Mouse (Mus musculus) A20 (cell line): ENCODE measurements around the gene Mrpl52.
A peak's percentile ranks its signal among the peaks of the same experiment; 100 is the strongest.

Source experiments
- DNase-seq: peaks from one replicate; pipeline ENCODE4 v3.0.0-alpha.2; 2011; ENCODE audit warnings: low read depth, low spot score

Mrpl52 gene

GRCm38 (mm10) chr14:54412000-54412576 is 14.6 kb upstream of the Mrpl52 start:
- DNase-seq, result peak; percentile 89

DNA sequence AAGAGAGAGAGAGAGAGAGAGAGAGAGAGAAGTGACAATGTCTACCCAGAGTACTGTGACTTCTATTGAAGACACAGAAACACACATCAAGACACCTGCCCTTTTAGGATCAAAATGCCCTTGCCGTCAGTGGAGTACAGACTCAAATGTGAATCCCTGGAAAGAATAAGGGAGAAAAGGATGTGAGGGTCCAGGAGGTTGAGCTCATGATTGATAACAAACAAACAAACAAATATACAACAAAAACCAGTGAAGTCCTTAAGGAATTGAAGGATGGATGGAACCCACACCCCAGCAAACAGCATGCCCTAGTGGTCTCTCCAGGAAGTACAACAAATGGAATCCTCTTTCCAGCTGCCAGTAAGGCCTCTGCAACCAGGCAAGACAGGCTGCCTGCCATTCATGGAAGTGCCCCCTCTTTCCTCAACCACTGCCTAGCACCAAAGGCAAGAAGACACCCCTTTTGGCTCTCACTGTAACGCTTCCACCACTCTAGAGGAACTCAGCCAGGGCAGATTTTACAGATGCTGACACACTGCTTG is 14.0 kb upstream of the Mrpl52 start:
- DNase-seq, result peak; percentile 75

- DNase-seq, result peak; percentile 71
These were observed 12.6 kb upstream of the Mrpl52 start for GRCm38 (mm10) chr14:54413877-54414700.

DNA sequence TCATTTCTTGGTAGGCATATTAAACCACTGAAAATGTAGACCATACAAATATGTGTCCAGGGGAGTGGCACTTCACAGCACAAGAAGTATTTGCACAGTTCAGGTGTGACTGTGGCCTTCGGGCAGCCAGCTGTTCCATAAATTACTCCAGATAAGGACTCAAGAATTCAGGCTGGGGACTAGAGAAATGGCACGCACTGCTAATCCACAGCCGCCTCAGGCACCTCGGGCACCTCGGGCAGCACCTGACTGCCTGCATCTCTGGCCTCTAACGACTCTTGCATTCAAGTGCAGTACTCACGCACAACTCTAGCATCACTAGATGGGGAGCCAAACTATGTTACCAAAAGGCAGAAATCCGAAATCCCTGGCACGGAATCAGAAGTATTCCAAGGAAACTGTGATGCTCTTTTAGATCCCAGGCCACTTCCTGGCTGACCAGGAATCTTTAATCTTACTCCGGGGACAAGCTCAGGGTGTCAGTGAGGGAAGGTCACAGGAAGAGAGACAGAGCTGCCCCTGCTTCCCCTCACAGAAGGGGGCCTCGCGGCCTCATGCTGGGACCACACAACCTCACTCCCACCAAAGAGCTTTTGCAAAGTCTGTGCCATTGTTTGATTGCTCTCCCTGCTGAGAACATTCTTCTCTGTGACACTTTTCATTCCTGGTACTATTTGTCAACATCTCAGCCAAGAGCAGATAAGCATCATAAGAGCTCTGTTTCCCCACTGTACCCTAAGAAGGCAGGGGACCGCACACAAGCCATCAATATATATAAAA is 11.3 kb upstream of the Mrpl52 start:
- peak; percentile 55 for DNase-seq

- DNase-seq, result no peak
These were observed 10.4 kb upstream of the Mrpl52 start for GRCm38 (mm10) chr14:54416229-54416775.

DNA sequence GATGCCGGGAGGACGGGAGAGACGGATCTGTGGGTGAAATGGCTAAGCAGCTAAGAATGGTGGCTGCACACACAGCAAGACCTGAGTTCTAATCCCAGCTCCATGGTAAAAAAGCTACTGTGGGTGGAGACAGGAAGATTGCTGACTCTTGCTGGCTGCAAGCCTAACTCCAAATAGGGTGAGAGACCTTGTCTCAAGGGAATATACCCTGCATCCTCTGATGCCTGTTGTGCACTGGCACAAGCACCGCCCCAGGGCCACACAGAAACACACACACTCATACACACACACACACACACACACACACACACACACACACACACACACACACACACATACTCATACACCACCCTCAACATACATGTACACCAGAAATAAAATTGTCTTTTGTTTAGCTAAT is 9.9 kb upstream of the Mrpl52 start:
- DNase-seq, result peak; percentile 64

DNA sequence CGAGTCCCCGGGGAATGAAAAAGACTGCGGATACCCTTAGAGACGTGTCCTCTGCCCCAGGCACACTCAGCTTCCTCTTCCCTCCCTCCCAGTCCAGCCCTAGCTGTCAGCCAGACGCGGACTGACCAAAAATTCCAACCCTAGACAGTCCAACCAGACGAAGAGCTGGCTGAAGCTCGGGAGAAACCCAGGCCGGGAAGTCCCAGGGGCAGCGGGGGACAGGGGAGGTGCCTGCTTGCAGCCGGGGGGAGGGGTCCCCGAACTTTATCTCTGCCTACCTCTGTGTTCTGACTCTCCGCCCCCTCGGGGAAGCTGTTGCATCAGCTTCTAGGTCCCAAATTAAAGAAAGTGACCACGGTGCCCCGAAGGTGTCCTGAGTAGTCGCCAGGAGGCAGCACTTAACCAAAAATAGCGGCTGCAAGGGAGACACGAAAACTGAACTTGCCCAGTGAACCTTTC is 9.1 kb upstream of the Mrpl52 start, which contains the start of gene Slc7a7:
Gene Slc7a7, minus strand, starts transcription at position 158 of the 459 bp plus-strand sequence.
- peak; percentile 89 for DNase-seq

DNA sequence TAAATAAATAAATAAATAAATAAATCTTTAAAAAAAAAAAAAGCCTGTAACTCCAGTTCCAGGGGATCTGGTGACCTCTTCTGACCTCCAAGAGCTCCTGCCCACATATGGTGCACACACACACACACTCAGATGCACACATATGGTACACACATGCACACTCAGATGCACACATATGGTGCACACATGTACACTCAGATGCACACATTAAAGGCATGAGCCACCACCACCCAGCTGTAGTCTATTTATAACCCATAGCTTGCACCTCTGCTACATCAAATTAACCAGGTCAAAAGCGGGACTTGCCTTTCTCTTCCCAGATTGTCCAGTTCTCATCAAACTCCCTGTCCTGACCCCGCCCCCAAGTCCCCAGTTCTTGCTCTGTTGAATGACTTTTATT is 5.7 kb upstream of the Mrpl52 start:
- DNase-seq, result no peak

GRCm38 (mm10) chr14:54423406-54423805 is 3.3 kb upstream of the Mrpl52 start:
- DNase-seq, result peak; percentile 60

DNA sequence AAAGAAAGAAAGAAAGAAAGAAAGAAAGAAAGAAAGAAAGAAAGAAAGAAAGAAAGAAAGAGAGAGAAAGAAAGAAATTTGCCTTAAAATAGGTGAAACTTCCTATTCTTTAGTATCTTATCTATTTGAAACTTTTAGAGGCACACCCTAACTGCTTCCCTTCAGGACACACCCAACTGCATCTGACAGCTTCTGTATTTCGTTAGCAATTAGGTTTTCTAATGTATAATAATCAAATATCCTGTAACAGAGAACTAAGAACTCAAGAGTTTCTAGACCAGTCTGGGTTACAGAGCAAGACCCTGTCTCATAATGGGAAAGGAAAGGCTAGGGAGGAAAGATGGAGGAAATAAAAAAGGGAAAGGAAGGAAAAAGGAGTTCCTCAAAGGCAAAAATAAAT is 2.1 kb upstream of the Mrpl52 start:
- no peak for DNase-seq

DNA sequence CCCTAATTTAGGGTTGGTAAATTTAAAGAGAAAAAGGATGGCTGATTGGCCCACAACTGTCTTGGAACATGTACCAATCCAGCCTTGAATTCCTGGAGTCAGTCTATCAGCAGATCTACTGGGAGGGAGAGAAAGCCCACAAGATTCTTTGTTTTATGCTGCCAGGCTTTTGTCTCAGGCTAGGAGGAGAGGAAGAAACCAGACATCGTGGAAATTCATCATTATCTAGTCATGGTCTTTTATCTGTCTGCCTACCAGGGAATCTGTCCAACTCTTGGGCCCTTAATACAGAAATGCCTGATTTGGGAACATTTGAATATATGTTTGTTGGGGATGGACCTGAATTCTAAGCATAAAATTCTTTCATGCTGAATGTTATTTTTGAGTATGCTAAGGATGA is 1.2 kb upstream of the Mrpl52 start:
- no peak for DNase-seq

- no peak for DNase-seq
These were observed 563 bp upstream of the Mrpl52 start for GRCm38 (mm10) chr14:54426003-54426688.

DNA sequence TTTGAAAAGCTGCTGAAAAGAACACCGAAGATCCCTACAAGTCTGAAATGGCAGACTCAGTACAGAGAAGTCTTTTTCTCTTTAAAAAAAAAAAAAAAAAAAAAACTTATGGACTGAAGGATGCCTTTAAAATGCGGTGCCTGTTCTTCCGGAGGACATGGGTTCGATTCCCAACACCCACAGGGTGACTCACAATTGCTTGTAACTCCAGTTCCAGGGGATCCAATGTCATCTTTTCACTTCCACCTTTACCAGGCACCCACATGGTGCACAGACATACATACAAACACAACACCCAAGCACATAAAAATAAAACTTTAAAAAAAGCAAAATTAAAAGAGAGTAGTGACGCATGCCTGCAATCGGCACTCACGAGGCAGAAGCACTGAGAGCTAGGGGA is 987 bp downstream of the Mrpl52 start:
- no peak for DNase-seq

DNA sequence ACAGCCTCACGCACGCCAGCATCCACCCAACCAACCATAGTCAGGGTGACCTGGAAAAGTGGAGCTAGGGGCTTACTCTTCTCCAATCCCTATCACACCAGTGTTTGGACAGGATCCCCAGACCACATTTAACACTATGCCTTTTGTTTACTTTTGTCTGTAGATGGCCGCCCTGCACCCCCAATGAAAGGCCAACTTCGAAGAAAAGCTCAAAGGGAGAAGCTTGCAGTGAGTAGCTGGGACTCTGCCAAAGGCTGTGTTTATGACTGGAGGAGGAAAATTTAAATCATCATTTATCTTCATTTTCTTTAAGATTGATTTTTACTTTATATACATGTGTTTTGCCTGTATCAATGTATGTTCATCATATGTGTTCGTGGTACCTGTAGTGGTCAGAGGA is 1.7 kb downstream of the Mrpl52 start:
- DNase-seq, result no peak

- DNase-seq, result no peak
These were observed 2.8 kb downstream of the Mrpl52 start for GRCm38 (mm10) chr14:54429332-54430093.

DNA sequence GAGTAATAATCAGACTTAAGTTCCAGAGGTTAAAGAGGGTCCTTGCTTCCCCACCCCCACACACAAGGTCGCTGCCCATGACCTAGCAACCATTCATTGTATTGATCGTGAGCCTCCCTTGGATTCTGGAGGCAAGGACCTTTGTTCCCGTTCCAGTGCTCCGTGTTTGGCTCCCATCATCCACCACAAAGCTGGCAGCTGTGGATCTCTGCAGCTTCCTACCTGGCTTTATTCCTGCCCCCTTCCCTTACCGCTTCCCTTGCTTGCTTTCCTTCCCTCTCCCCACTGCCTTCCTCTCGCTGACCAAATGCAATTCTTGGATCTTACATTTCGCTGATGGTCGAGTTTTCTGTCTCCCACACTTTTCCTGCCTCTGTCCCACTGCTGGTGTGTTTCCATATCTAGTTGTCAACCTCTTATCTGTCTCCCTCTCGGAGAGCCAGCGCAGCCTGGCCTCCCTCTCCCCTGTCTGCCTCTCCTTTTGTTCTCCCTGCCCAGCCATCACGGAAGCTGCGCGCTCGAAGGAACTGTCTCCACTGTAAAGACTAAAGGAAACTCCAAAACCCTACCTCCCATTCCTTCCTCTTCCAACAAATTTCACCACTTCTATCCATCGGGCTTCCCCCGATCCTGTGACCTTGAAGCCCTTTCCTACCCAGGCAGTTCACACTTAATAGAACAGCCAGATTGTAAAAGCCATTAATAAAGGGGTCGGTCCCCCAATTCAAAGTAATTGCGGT is 3.9 kb downstream of the Mrpl52 start:
- no peak for DNase-seq

DNA sequence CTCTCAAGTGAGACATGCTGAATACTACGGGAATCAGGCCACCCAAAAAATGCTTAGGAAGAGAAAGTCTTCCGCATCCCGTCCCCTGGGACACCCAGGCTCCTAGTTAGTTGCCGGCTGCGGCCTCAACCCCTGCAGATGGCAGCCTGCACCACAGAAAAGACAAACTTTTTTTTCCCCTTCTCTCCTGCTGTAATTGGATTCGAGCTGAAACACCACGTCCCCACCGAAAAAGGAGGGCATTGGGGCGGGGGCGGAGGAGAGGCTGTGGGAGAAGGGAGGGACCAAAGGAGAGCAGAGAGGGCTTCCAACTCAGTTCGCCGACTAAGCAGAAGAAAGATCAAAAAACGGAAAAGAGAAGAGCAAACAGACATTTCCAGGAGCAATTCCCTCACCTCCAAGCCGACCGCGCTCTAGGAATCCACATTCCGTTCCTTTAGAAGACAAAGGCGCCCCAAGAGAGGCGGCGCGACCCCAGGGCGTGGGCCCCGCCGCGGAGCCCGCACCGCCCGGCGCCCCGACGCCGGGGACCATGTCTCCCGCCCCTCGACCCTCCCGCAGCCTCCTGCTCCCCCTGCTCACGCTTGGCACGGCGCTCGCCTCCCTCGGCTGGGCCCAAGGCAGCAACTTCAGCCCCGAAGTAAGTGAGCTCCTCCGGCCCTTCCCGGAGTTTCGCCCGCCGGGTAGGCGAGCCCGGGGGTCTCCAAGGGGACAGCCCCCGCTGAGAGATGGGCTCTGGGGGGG is 4.8 kb downstream of the Mrpl52 start, which contains the start of gene Mmp14:
Gene Mmp14, plus strand, starts transcription at position 279 of the 744 bp plus-strand sequence.
- no peak for DNase-seq

- DNase-seq, result no peak
These were observed 5.5 kb downstream of the Mrpl52 start for GRCm38 (mm10) chr14:54432078-54432836.
